Mouse (Mus musculus) splenic B cell, adult 2 months (primary cell): ENCODE measurements around the gene Cd163l1.
A peak's percentile ranks its signal among the peaks of the same experiment; 100 is the strongest.

Source experiments
- DNase-seq: peaks from one replicate; pipeline ENCODE4 v3.0.0-alpha.2; 2011; ENCODE audit warnings: low read depth, low spot score
- H3K27me3 ChIP-seq: 2 replicates; pipeline ENCODE4 v1.6.1; 2012; ENCODE audit warnings: mild to moderate bottlenecking, low read length, moderate library complexity, mixed read lengths; ENCODE audit not compliant: control insufficient read depth, poor library complexity, insufficient read depth, severe bottlenecking
- H3K36me3 ChIP-seq: 2 replicates; pipeline ENCODE4 v1.6.1; 2012; ENCODE audit warnings: mild to moderate bottlenecking, low read length, moderate library complexity, mixed read lengths; ENCODE audit not compliant: control insufficient read depth, poor library complexity, insufficient read depth, severe bottlenecking

The Cd163l1 gene

DNA sequence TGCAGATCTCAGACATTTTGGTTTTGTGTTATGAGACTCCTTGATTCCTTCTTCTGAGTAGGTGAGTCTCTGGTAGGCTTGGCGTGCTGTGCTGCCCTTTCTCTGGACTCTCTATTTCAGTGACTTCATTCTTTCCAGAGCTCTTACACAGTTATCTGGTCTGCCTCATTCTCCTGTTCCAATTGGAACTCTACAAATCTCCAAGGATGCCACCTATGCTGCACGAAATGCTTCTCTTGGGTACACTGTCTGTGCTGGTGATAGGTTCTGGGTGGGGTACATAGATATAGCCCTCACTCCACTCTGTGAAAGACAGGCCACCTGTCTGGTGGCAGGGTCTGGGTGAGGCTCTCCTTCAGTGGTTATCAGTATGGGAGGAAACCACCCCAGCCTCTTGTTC is at the start of gene Cd163l1:
Cd163l1 (plus strand) TSS at position 301 of the 400 bp plus-strand sequence.
- no peak for DNase-seq
- no peaks in the 10 kb centered on the region for H3K36me3 ChIP-seq

GRCm38 (mm10) chr7:140169386-140169785 is 48.7 kb upstream of the Cd163l1 start:
- no peak for DNase-seq
- Histone ChIP-seq H3K27me3 (no peaks in the 10 kb centered on the region), H3K36me3 (no peaks in the 10 kb centered on the region)

More for the DNA sequence above, at the start of gene Cd163l1:
- H3K27me3 ChIP-seq = no peaks in the 10 kb centered on the region

- no peak for DNase-seq
- Histone ChIP-seq H3K27me3 (no peaks in the 10 kb centered on the region), H3K36me3 (no peaks in the 10 kb centered on the region)
These were observed 47.2 kb upstream of the Cd163l1 start for GRCm38 (mm10) chr7:140170863-140171262.

DNA sequence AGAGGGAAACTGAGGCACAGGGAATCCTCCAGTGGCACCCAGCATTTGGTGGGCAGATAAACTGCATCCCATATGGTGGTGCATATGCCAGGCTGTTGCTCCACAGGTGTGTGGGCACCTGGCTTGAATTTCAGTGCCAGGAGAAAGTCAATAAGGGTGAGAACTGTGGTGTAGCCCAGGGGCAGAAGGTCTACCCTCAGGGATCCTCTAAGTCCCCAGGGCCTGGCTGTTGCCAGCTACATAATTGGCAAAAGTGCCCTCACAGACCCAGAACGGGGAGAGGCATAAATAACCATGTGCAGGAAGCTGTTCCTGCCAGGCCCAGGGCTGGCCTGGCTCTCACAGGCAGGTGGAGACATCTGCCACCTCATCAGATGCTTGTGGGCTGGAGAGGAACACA is 45.1 kb upstream of the Cd163l1 start, which contains the start of gene Olfr523:
Olfr523 (plus strand) TSS at position 282 of the 400 bp plus-strand sequence.
- H3K27me3 ChIP-seq = no peaks in the 10 kb centered on the region
- no peaks in the 10 kb centered on the region for H3K36me3 ChIP-seq
- DNase-seq = no peak

DNA sequence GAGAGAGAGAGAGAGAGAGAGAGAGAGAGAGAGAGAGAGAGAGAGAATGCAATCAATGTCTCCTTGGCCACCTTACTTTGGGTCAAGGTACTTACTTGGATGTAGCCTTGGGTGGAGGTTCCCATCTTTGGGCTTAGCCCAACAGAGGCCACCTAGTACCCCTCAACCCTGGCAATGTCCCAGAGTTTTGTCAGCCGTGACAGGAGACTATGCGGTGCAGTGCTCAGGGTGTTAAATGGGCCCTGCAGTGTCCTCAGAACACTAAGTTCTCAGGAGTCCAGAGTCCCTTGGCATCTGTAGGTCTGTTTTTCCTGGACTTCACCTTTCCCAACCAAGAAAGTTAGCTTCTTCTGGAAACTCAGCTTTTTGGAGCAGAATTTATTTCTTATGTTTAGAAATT is 38.9 kb upstream of the Cd163l1 start:
- H3K27me3 ChIP-seq = no peaks in the 10 kb centered on the region
- no peaks in the 10 kb centered on the region for H3K36me3 ChIP-seq
- no peak for DNase-seq

DNA sequence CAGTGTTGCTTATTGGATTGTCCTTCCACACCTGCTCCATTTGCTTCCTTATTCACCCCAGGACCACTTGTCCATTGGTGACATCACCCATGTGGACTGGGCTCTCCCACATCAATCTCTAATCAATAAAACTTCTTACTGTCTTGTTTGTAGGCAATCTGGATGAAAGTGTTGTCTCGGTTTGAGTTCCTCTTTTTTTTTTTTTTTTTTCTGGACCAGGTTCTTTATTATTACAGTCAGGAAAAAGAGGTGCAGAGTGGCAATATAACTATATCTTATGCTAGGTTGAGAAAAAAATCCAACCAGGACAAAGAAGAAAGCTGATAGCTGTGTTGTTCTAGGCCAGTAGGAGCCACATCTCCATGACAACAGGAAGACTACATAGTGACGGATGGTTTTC is 37.4 kb upstream of the Cd163l1 start:
- Histone ChIP-seq H3K27me3 (no peaks in the 10 kb centered on the region), H3K36me3 (no peaks in the 10 kb centered on the region)
- no peak for DNase-seq

- DNase-seq = no peak
- Histone ChIP-seq H3K27me3 (no peaks in the 10 kb centered on the region), H3K36me3 (no peaks in the 10 kb centered on the region)
These were observed 33.9 kb upstream of the Cd163l1 start for GRCm38 (mm10) chr7:140184206-140184605.

- DNase-seq = no peak
These were observed 31.1 kb upstream of the Cd163l1 start for GRCm38 (mm10) chr7:140186646-140187620.

GRCm38 (mm10) chr7:140187721-140188390 is 30.2 kb upstream of the Cd163l1 start:
- H3K36me3 ChIP-seq = no peaks in the 10 kb centered on the region
- H3K27me3 ChIP-seq = no peaks in the 10 kb centered on the region
- no peak for DNase-seq

More at GRCm38 (mm10) chr7:140186646-140187620, 31.1 kb upstream of the Cd163l1 start:
- Histone ChIP-seq H3K36me3 (no peaks in the 10 kb centered on the region), H3K27me3 (no peaks in the 10 kb centered on the region)

- peak; percentile 34 for DNase-seq
- H3K27me3 ChIP-seq = no peaks in the 10 kb centered on the region
- no peaks in the 10 kb centered on the region for H3K36me3 ChIP-seq
These were observed 29.4 kb upstream of the Cd163l1 start for GRCm38 (mm10) chr7:140188391-140189328.

- Histone ChIP-seq H3K36me3 (no peaks in the 10 kb centered on the region), H3K27me3 (no peaks in the 10 kb centered on the region)
- DNase-seq = no peak
These were observed 27.6 kb upstream of the Cd163l1 start for GRCm38 (mm10) chr7:140190435-140190834.

GRCm38 (mm10) chr7:140192445-140192844 is 25.6 kb upstream of the Cd163l1 start:
- Histone ChIP-seq H3K27me3 (no peaks in the 10 kb centered on the region), H3K36me3 (no peaks in the 10 kb centered on the region)
- DNase-seq = no peak

DNA sequence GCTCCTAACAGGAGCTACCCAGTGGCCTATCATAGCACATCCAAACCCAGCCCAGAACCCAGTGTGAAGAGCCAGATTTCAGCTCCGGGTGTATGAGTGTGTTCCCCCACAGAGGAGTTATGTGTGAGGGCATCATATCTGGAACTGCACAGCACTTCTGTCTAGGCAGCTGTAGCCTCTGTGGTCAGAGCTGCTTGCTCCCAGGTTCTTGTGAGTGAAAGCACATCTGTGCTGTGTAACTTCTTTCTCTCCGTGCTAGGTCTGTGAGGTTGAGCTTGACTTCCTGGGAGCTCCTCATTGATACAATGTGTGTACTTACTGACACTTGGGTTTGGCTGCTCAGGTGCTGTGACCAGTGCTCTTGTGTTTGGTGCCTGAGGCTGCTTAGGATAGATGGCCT is 25.2 kb upstream of the Cd163l1 start:
- DNase-seq = no peak
- no peaks in the 10 kb centered on the region for H3K36me3 ChIP-seq

DNA sequence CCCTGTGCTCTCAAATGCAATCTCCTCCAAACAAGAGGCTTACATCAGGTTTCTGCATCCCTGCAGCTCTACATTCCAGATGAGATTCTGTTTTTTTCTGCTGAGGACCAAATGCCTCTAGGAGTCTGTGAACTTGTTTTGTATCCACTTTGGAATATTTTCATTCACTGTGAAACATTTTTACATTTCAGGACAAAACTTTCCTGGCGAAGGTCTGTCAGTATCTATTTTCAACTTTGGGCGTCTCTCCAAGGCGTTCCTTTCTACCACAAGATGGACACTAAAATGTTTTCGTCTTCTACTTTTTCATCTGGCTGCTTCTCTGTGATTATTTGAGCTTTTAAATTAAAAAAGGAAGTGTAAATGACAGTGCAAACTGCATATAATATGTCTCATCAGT is 24.0 kb upstream of the Cd163l1 start:
- no peaks in the 10 kb centered on the region for H3K36me3 ChIP-seq
- DNase-seq = no peak
- no peaks in the 10 kb centered on the region for H3K27me3 ChIP-seq

More for the DNA sequence above, 25.2 kb upstream of the Cd163l1 start:
- H3K27me3 ChIP-seq = no peaks in the 10 kb centered on the region
